Mouse (Mus musculus) skeletal muscle tissue, adult 2 months (tissue): ENCODE measurements at regions not wholly inside any gene's neighbourhood (a gene's known extent, or its start where the extent isn't known, plus 50 kb on each side); places are given as distances from the start of the nearest gene placed in this dataset.
A peak's percentile ranks its signal among the peaks of the same experiment; 100 is the strongest.

Experiments used
- DNase-seq: peaks from one replicate; pipeline ENCODE4 v3.0.0-alpha.2; 2012; ENCODE audit warnings: low read depth, low spot score

GRCm38 (mm10) chr15:7574264-7574663 lies 176.1 kb upstream of the Egflam start:
- no peak for DNase-seq

- peak; percentile 10 for DNase-seq
These were observed 176.6 kb upstream of the Egflam start for GRCm38 (mm10) chr15:7574811-7575210.

DNA sequence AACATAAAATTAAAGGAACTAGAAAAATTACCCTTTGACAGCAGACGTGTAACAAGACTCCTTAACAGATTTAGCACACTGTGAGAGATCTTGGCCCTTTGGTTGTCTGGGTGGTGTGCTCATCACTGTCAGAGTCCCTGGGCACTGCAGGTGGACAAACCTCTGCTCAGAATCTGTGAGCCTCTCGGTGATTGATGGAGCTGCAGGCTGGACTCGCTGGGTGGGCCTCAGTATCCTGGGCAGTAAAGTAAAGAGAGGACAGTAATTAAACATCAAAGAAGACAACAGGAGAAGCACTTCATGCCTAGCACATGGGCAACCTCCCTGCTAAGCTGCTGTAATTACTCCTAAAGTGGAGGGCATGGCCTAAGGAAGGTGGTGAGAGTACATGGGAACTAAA lies 180.2 kb upstream of the Egflam start:
- DNase-seq = no peak

GRCm38 (mm10) chr15:7587210-7587609 lies 189.0 kb upstream of the Egflam start:
- DNase-seq = no peak

- DNase-seq = no peak
These were observed 193.3 kb upstream of the Egflam start for GRCm38 (mm10) chr15:7591486-7591885.

DNA sequence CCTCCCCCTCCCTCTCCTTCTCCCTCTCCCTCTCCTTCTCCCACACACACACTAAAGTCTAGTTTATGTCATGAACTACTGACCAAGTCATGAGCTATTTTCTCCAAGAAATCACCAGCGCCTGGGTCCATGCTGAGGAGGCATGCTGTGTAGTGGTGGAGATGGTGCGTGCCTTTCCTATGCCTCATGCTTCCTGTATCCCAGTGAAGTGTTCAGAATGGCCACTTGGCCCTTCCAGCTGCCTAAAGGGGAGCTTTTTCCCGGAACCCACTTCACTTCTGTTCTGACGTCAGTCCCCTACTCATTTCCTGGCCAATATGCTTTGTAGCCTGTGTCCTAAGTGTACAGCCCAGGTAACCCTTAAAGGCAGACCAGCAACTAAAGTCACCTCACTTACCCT lies 199.1 kb upstream of the Egflam start:
- no peak for DNase-seq

GRCm38 (mm10) chr15:7597805-7598204 lies 199.6 kb upstream of the Egflam start:
- DNase-seq = no peak

GRCm38 (mm10) chr15:7601540-7601939 lies 203.3 kb upstream of the Egflam start:
- DNase-seq = no peak

DNA sequence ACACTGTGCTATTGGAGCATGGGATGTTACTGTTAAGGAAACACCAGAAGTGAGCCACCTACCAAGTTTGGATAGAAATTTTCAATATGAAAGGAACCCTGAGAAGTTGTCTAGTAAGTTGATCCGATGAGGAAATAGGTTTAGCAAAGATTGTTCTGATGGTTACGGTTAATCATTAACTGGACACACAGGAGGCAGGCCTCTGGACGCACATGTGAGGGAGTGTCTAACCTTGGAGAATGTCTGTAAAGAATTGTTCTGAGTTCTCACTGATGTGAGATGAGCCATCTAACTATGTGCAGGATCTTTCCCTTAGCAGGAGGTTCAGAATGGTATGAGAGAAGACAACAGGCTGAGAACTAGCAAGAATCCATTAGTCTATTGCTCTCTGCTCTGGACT lies 205.8 kb upstream of the Gdnf start:
- no peak for DNase-seq

GRCm38 (mm10) chr15:7617954-7618353 lies 192.7 kb upstream of the Gdnf start:
- DNase-seq = no peak

DNA sequence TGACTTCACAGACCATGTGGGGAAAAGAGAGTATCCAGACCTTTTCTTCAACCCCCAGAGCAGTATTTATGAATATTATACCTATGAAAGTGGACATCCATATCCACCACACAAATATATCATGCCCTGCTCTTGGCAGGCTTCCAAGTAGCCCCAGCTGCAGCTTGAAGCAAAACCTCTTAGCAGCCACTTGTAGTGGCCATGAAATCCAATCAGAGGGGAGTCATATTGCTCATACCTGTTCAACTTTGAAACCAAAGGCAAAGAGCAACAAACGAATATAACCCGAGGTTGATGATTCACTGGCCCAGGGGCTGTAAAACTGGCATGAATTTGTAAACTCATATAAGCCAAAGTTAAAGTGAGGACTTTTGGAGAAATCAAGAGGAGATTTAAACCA lies 187.6 kb upstream of the Gdnf start:
- no peak for DNase-seq

- DNase-seq = no peak
These were observed 185.8 kb upstream of the Gdnf start for GRCm38 (mm10) chr15:7624689-7625472.

GRCm38 (mm10) chr15:7629826-7630225 lies 180.8 kb upstream of the Gdnf start:
- no peak for DNase-seq

- DNase-seq = no peak
These were observed 175.4 kb upstream of the Gdnf start for GRCm38 (mm10) chr15:7635234-7635633.

DNA sequence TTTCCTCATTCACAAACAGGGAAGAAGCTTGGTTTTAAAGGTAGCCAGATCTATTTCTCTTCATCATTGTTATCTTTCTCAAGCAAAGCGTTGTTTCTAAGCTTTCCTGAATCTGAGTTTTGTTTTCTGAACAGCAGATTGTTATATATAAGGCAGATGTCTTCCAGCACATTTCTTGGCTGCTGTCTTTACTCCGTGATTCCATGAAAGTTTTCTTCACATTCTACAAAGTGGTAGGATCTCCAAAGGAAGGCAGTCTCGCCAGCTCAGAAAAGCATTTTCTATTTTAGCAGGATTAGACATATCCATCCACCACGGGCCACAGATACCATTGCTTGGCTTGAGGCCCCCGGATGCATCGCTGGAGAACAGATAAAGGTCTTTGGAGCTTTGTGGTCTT lies 171.2 kb upstream of the Gdnf start:
- DNase-seq = no peak

DNA sequence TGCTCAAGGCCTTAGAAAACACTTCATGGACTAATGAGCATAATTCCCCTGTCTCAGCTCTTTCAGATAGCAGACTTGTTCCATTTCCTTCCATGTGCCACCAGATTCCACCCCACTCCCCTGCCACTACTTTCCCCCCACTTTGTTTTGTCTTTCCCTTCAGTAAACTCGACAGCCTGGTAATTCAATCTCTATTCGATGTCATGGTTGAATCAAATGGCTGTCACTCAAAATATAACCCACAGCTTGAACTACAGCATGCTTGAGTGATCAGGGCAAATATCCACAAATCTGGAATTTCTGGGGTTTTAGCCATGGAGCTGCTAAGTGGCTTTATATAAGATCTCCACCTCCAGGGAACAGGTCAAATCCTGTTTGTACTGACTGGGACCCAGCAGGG lies 168.6 kb upstream of the Gdnf start:
- DNase-seq = no peak

GRCm38 (mm10) chr15:7650705-7651104 lies 159.9 kb upstream of the Gdnf start:
- DNase-seq = no peak

DNA sequence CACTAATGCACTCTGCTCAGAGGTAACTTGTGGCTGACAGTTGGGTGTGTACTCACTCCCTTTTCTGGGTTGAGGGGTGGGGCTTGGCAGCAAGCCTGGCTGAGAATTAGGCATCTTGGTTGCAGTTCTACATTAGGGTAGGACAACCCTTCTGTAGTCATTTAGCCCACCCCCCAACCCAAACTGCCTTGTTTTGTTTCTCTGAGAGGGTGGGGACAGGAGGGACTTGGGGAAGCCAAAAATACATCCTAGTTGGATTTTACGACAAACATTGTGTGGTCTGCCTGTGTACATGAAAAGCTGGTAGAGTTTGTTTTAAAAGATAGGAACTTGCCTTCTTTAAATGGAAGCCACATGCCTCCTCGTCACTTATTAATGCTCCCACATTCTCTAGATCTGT lies 146.8 kb upstream of the Gdnf start:
- no peak for DNase-seq

- no peak for DNase-seq
These were observed 141.0 kb upstream of the Gdnf start for GRCm38 (mm10) chr15:7669631-7670030.

DNA sequence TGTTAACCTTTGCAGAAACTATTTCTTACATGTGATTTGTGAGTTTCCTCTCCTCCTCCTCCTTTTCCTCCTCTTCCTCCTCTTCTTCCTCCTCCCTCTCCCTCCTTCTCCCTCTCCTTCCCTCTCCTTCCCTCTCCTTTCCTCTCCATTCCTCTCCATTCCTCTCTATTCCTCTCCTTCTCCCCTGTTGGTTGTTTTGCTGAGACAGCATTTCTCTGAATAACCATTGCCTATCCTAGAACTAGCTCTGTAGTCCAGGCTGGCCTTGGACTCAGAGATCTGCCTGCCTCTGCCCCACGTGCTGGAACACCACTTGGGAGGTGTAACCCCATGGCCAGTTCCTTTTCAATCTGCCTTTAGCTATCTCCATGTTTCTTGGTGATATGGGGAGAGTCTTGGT lies 133.7 kb upstream of the Gdnf start:
- DNase-seq = no peak

DNA sequence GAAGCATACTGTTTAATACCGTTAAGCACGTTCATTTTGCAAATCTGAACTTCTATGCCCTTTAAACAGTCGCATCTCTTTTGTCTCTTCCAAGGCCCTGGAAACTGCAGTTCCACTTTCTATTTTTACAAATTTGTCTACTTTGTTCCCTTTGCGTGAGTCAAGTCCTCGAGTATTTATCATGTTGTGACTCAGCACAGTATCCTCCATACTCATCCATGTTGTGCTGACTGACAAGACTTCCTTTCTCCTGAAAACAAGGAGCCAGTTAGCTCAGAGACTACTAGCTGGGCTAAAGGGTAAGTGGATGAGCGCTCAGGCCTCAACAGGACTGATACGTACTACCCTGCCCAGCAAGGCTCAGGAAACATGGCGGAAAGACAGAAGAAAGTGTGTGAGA lies 131.9 kb upstream of the Gdnf start:
- no peak for DNase-seq

DNA sequence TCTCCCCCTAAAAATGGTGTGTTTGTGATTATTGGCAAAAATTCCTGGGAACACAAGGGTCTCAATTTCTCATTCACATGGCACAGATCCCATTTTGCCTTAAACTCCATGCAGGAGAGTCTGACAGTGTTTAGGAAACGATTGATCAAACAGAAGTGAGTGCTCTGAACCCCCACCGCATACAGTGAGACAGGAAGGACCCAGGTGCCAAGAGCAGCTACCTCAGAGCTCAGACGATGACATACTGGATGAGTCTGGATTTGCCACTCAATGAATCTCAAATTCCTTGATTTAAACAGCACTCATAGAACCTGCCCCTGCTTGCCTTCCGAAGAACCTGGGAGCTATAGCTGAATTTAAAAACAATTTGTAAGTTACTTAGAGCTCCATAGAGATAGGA lies 129.6 kb upstream of the Gdnf start:
- DNase-seq = no peak

- no peak for DNase-seq
These were observed 127.2 kb upstream of the Gdnf start for GRCm38 (mm10) chr15:7683235-7683974.
